Mouse (Mus musculus): ENCODE measurements around the gene Gm49322. TPM values are rescaled to one million over a fixed set of nuclear protein-coding genes. Genes with fewer than 3 reads are reported as not detected.
"Not testable (repeated sequence)": the region's sequence is repeated elsewhere in the genome, so short reads cannot be mapped to it uniquely, and the experiment has no call there.

Gm49322 gene
- total RNA-seq (2012; rRNA removed) (1.8 and 2.2 TPM in 2 replicates), total RNA-seq (2014; rRNA removed) (0.20 and 0.28 TPM in 2 replicates), polyA plus RNA-seq (2012; ENCODE audit: insufficient read length, low read depth) (0.97 and 1.1 TPM in 2 replicates)

DNA sequence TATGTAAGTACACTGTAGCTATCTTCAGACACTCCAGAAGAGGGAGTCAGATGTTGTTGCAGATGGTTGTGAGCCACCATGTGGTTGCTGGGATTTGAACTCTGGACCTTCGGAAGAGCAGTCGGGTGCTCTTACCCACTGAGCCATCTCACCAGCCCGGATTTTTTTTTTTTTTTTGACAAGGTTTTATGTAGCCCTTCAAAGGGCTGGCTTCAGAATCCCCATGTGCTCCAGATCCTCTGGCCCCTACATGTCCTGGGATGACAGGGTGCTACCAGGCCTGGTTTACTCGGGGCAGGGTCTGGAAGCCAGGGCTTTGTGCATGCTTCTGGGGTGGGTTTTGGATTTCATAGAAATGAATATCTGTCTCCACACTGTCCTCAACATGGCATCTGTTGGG lies at the start of gene Gm49322:
TSS of gene Gm49322 (plus strand) at position 301 of the 400 bp plus-strand sequence.
- in situ Hi-C loops (cut with MboI; ENCODE audit: low pct_ligation_motif_present, low pct_unique_long_range_greater_than_20kb, low sequenced_read_pairs); H3K4me3 ChIP-seq (replicated peaks in 1 of 3; ENCODE audit: low read depth in 2 of 3, low read length in 2 of 3, poor library complexity in 1 of 3); H3K9me3 ChIP-seq (replicated peaks; ENCODE audit: low read length); H3K27me3 ChIP-seq (replicated peaks); H3K27ac ChIP-seq (ENCODE audit: insufficient read depth, low read depth); DNase-seq (ENCODE audit: extremely low read depth); H3K9ac ChIP-seq (ENCODE audit: insufficient read depth, low read depth); dilution Hi-C loops (cut with MboI; ENCODE audit: extremely low pct_ligation_motif_present, extremely low pct_unique_long_range_greater_than_20kb, low sequenced_read_pairs); H3K4me2 ChIP-seq (ENCODE audit: insufficient read depth, low read depth, poor library complexity, severe bottlenecking): not testable (repeated sequence)
- H3K4me1 ChIP-seq (ENCODE audit: control insufficient read depth in 1 of 2, insufficient read depth in 2 of 2) = peaks cover 19 to 53% of the 10 kb centered on the region in 2 experiments
- peaks cover 44 to 63% of the 10 kb centered on the region in 2 experiments for H3K36me3 ChIP-seq (replicated peaks in 1 of 2; ENCODE audit: control insufficient read depth in 1 of 2, insufficient read depth in 1 of 2, low read length in 1 of 2)
- H3K79me2 ChIP-seq (replicated peaks; ENCODE audit: control insufficient read depth, extremely low read depth, insufficient read depth, poor library complexity, severe bottlenecking) = peaks cover 35% of the 10 kb centered on the region

GRCm38 (mm10) chr10:80557346-80557965 lies 48.4 kb upstream of the Gm49322 start:
- Histone ChIP-seq H3K9me3 (replicated peaks; ENCODE audit: low read length) (no peaks in the 10 kb centered on the region), H3K9ac (ENCODE audit: insufficient read depth, low read depth) (no peak overlapping the region), H3K4me2 (ENCODE audit: insufficient read depth, low read depth, poor library complexity, severe bottlenecking) (no peak overlapping the region), H3K4me1 (ENCODE audit: control insufficient read depth in 1 of 2, insufficient read depth in 2 of 2) (peaks cover 17 to 40% of the 10 kb centered on the region in 2 experiments), H3K79me2 (replicated peaks; ENCODE audit: control insufficient read depth, extremely low read depth, insufficient read depth, poor library complexity, severe bottlenecking) (peaks cover 59% of the 10 kb centered on the region), H3K36me3 (replicated peaks in 1 of 2; ENCODE audit: control insufficient read depth in 1 of 2, insufficient read depth in 1 of 2, low read length in 1 of 2) (peaks cover 0 to 59% of the 10 kb centered on the region in 2 experiments), H3K27ac (ENCODE audit: insufficient read depth, low read depth) (no peak overlapping the region), H3K4me3 (replicated peaks in 1 of 3; ENCODE audit: low read depth in 2 of 3, low read length in 2 of 3, poor library complexity in 1 of 3) (no peak overlapping the region), H3K27me3 (replicated peaks) (no peaks in the 10 kb centered on the region)
- TF ChIP-seq TCF12 (IDR thresholded peaks at IDR 0.05; ENCODE audit: low read depth, low read length) (no peak), ETS1 (conservative IDR thresholded peaks at IDR 0.05; ENCODE audit: low read depth, low read length) (no peak), SMC3 (IDR thresholded peaks at IDR 0.05; ENCODE audit: low read depth, low read length) (peak; percentile 43), JUND (conservative IDR thresholded peaks at IDR 0.05; ENCODE audit: low read depth, low read length) (no peak), CTCF (conservative IDR thresholded peaks at IDR 0.05 in 1 of 2, IDR thresholded peaks at IDR 0.05 in 1 of 2; ENCODE audit: low read depth in 2 of 2, low read length in 2 of 2) (peak; percentile 35 to 75; a peak in 3 of 4 replicates), POLR2AphosphoS2 (IDR thresholded peaks at IDR 0.05; ENCODE audit: low read depth, low read length) (no peak), POLR2A (IDR thresholded peaks at IDR 0.05; ENCODE audit: low read depth, low read length) (no peak), JUN (IDR thresholded peaks at IDR 0.05; ENCODE audit: insufficient read depth, low read depth, low read length) (no peak), RAD21 (IDR thresholded peaks at IDR 0.05; ENCODE audit: low read depth, low read length) (peak; percentile 57), MYC (IDR thresholded peaks at IDR 0.05; ENCODE audit: low read depth, low read length) (no peak), ZKSCAN1 (IDR thresholded peaks at IDR 0.05; ENCODE audit: borderline replicate concordance, low read depth, low read length) (no peak), UBTF (IDR thresholded peaks at IDR 0.05; ENCODE audit: low read depth, low read length) (no peak)
- DNase-seq (ENCODE audit: extremely low read depth) = no peak
- in situ Hi-C loops (cut with MboI; ENCODE audit: low pct_ligation_motif_present, low pct_unique_long_range_greater_than_20kb, low sequenced_read_pairs) = no loop called here
- dilution Hi-C loops (cut with MboI; ENCODE audit: extremely low pct_ligation_motif_present, extremely low pct_unique_long_range_greater_than_20kb, low sequenced_read_pairs) = no loop called here

DNA sequence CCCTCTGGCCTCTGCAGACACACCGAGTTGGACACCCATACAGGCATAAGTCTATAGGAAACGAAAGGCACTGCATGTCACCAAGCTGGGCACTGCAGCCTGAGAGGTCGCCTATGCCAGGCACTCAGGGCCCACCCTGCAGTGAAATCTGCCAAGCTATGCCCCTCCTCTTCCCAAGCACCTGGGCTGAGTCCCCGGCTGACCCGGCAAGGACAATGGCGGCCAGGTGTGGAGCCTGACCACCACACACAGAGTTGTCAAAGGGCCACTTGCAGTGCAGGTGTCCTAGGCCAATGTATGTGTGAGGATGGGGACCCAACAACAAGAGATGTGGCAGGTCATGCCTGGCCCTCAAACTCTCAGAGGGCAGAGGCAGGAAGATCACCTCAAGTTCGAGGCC lies 46.4 kb upstream of the Gm49322 start:
- in situ Hi-C loops (cut with MboI; ENCODE audit: low pct_ligation_motif_present, low pct_unique_long_range_greater_than_20kb, low sequenced_read_pairs) (no loop called here), dilution Hi-C loops (cut with MboI; ENCODE audit: extremely low pct_ligation_motif_present, extremely low pct_unique_long_range_greater_than_20kb, low sequenced_read_pairs) (no loop called here)
- H3K4me2 ChIP-seq (ENCODE audit: insufficient read depth, low read depth, poor library complexity, severe bottlenecking) = 0 out of 2 replicates have a peak overlapping the region, but pooled peaks have one; percentile 13
- peaks cover 0 to 50% of the 10 kb centered on the region in 2 experiments for H3K36me3 ChIP-seq (replicated peaks in 1 of 2; ENCODE audit: control insufficient read depth in 1 of 2, insufficient read depth in 1 of 2, low read length in 1 of 2)
- peak overlapping the region in 1 of 3 experiments; percentile 5 for H3K4me3 ChIP-seq (replicated peaks in 1 of 3; ENCODE audit: low read depth in 2 of 3, low read length in 2 of 3, poor library complexity in 1 of 3)
- H3K27me3 ChIP-seq (replicated peaks) = no peaks in the 10 kb centered on the region
- H3K27ac ChIP-seq (ENCODE audit: insufficient read depth, low read depth) = no peak overlapping the region
- no peak overlapping the region for H3K9ac ChIP-seq (ENCODE audit: insufficient read depth, low read depth)
- H3K4me1 ChIP-seq (ENCODE audit: control insufficient read depth in 1 of 2, insufficient read depth in 2 of 2) = peaks cover 18 to 46% of the 10 kb centered on the region in 2 experiments
- H3K79me2 ChIP-seq (replicated peaks; ENCODE audit: control insufficient read depth, extremely low read depth, insufficient read depth, poor library complexity, severe bottlenecking) = peaks cover 53% of the 10 kb centered on the region
- no peak for DNase-seq (ENCODE audit: extremely low read depth)
- H3K9me3 ChIP-seq (replicated peaks; ENCODE audit: low read length) = no peaks in the 10 kb centered on the region
- TF ChIP-seq MAX (IDR thresholded peaks at IDR 0.05; ENCODE audit: low read length) = no peak
- TF ChIP-seq ZC3H11A (IDR thresholded peaks at IDR 0.05; ENCODE audit: low read depth, low read length) = no peak
- TF ChIP-seq CHD1 (IDR thresholded peaks at IDR 0.05; ENCODE audit: low read depth, low read length) = no peak
- TF ChIP-seq PAX5 (IDR thresholded peaks at IDR 0.05; ENCODE audit: low read length) = no peak
- TF ChIP-seq HCFC1 (IDR thresholded peaks at IDR 0.05; ENCODE audit: low read depth, low read length) = no peak
- TF ChIP-seq EP300 (IDR thresholded peaks at IDR 0.05; ENCODE audit: low read length) = no peak
- no peak for TF ChIP-seq CTCF (conservative IDR thresholded peaks at IDR 0.05 in 1 of 2, IDR thresholded peaks at IDR 0.05 in 1 of 2; ENCODE audit: low read depth in 2 of 2, low read length in 2 of 2)
- no peak for TF ChIP-seq TCF12 (IDR thresholded peaks at IDR 0.05; ENCODE audit: low read depth, low read length)
- no peak for TF ChIP-seq ZKSCAN1 (IDR thresholded peaks at IDR 0.05; ENCODE audit: borderline replicate concordance, low read depth, low read length)
- no peak for TF ChIP-seq POLR2A (IDR thresholded peaks at IDR 0.05; ENCODE audit: low read depth, low read length)
- TF ChIP-seq RAD21 (IDR thresholded peaks at IDR 0.05; ENCODE audit: low read depth, low read length) = no peak
- TF ChIP-seq NELFE (IDR thresholded peaks at IDR 0.05; ENCODE audit: low read depth, low read length) = no peak
- no peak for TF ChIP-seq MXI1 (IDR thresholded peaks at IDR 0.05; ENCODE audit: low read depth, low read length)
- no peak for TF ChIP-seq MEF2A (IDR thresholded peaks at IDR 0.05; ENCODE audit: borderline replicate concordance, low read depth, low read length)
- TF ChIP-seq ZMIZ1 (IDR thresholded peaks at IDR 0.05; ENCODE audit: low read depth, low read length) = no peak
- TF ChIP-seq MYC (IDR thresholded peaks at IDR 0.05; ENCODE audit: low read depth, low read length) = no peak
- no peak for TF ChIP-seq RCOR1 (conservative IDR thresholded peaks at IDR 0.05; ENCODE audit: low read depth, low read length)
- no peak for TF ChIP-seq KAT2A (IDR thresholded peaks at IDR 0.05; ENCODE audit: insufficient replicate concordance, low read length)

All from CH12.LX (cell line).